ENCODE assay signal across 8 mouse cellular contexts in genomic region chr5:31613852-31614286, GRCm38 (mm10). TPM values are rescaled to one million over a fixed set of nuclear protein-coding genes. Genes with fewer than 3 reads are reported as not detected.
DNase-seq lines count a peak whose midpoint lies in the region; ATAC-seq lines count a peak whose summit lies in the region.

No protein-coding gene starts in this region.

- no peaks in the 10 kb centered on the region for H3K27me3 ChIP-seq in hindbrain, embryonic 15.5 days

- 0 out of 2 replicates have a peak, but pooled peaks cover 4% of the 10 kb centered on the region for H3K36me3 ChIP-seq in hindbrain, embryonic 15.5 days

- H3K9me3 ChIP-seq in hindbrain, embryonic 15.5 days: no peaks in the 10 kb centered on the region

- peak; percentile 97 for ATAC-seq in hindbrain, embryonic 15.5 days (ENCODE audit: low FRiP score, low read depth)

- H3K4me3 ChIP-seq in hindbrain, embryonic 15.5 days: peak overlapping the region; percentile 96

- peak; percentile 78 for DNase-seq in T-cell, adult 2 months (ENCODE audit: low spot score)
- DNase-seq in cerebellum, postnatal 36 days: peak; percentile 83
- DNase-seq in frontal cortex, postnatal 36 days (ENCODE audit: low spot score in 2 of 2): peak; percentile 77 to 83
- DNase-seq in left cerebral cortex, adult 11 months (ENCODE audit: low spot score): peak; percentile 61
- peak; percentile 94 for DNase-seq in lung, postnatal 36 days
- DNase-seq in retina, embryonic 14.5 days (ENCODE audit: low spot score): peak; percentile 87
- DNase-seq in thymus, postnatal 36 days: peak; percentile 79 to 82

- peak overlapping the region; percentile 64 for H3K9ac ChIP-seq in hindbrain, embryonic 15.5 days

- H3K4me1 ChIP-seq in hindbrain, embryonic 15.5 days (replicated peaks): peaks cover 19% of the 10 kb centered on the region

- under 1% methylated on average over 37 of the region's 37 CpGs for WGBS in hindbrain, embryonic 15.5 days

- H3K27ac ChIP-seq in hindbrain, embryonic 15.5 days (replicated peaks): peak overlapping the region; percentile 86

- H3K4me2 ChIP-seq in hindbrain, embryonic 15.5 days: peak overlapping the region; percentile 66

RNA-seq across cellular contexts. Expression of gene Mrpl33, which starts 17.1 kb away (rescaled TPM):
- 213 and 230 TPM in 2 replicates for polyA plus RNA-seq in hindbrain, embryonic 15.5 days (2015; fragmentation: Nextera tagmentation; extraction: Ambion mirVana)

Comparison
In these comparisons a context has a peak if more than half of its experiments do, and no peak if none do; other contexts are left out.
1. Peak in every context shown above with its lines: DNase-seq, ATAC-seq, H3K4me3 ChIP-seq and H3K27ac ChIP-seq.